Mouse (Mus musculus) erythroblast, embryonic 14.5 days (primary cell): ENCODE results near the gene Me3. TPM values are rescaled to one million over a fixed set of nuclear protein-coding genes. Genes with fewer than 3 reads are reported as not detected.

Experiments used
- H3K27me3 ChIP-seq: 2 replicates; pipeline ENCODE4 v1.6.1; 2012; ENCODE audit warnings: inconsistent platforms; ENCODE audit not compliant: control insufficient read depth
- H3K36me3 ChIP-seq: 2 replicates; pipeline ENCODE4 v1.6.1; 2012; ENCODE audit warnings: mild to moderate bottlenecking, inconsistent platforms; ENCODE audit not compliant: control insufficient read depth
- H3K4me1 ChIP-seq: 2 replicates; pipeline ENCODE4 v1.6.1; 2012; ENCODE audit warnings: inconsistent platforms; ENCODE audit not compliant: control insufficient read depth
- H3K4me3 ChIP-seq: replicated peaks from 2 replicates; pipeline ENCODE3; 2012; ENCODE audit warnings: moderate library complexity, mild to moderate bottlenecking, inconsistent platforms
- H3K9me3 ChIP-seq: 2 replicates; pipeline ENCODE4 v1.6.1; 2012; ENCODE audit warnings: low read length, inconsistent platforms, mixed read lengths; ENCODE audit not compliant: control insufficient read depth
- GATA1 ChIP-seq: IDR thresholded peaks from 2 replicates; pipeline ENCODE4 v1.6.1; 2012; ENCODE audit warnings: low read length, inconsistent platforms, mixed read lengths
- TAL1 ChIP-seq: IDR thresholded peaks from 3 replicates; pipeline ENCODE4 v1.6.1; 2012; ENCODE audit warnings: low read length, inconsistent platforms, mixed read lengths
- polyA plus RNA-seq: library from polyadenylated mRNA; stranded (reverse); fragments of >175 nt; gene quantifications from 2 replicates; pipeline ENCODE4 v1.2.3, GENCODE M21; 2012

The Me3 gene
- polyA plus RNA-seq, 1 experiment: not detected

GRCm38 (mm10) chr7:89829201-89829600 lies 197.0 kb downstream of the Me3 start:
- Histone ChIP-seq H3K9me3 (no peaks in the 10 kb centered on the region), H3K4me3 (no peak overlapping the region)

GRCm38 (mm10) chr7:89833521-89833920 lies 201.3 kb downstream of the Me3 start:
- Histone ChIP-seq H3K4me3 (no peak overlapping the region), H3K27me3 (no peaks in the 10 kb centered on the region), H3K9me3 (no peaks in the 10 kb centered on the region), H3K36me3 (no peaks in the 10 kb centered on the region), H3K4me1 (no peaks in the 10 kb centered on the region)
- TF ChIP-seq TAL1 (no peak), GATA1 (no peak)

More at GRCm38 (mm10) chr7:89829201-89829600, 197.0 kb downstream of the Me3 start:
- Histone ChIP-seq H3K27me3 (no peaks in the 10 kb centered on the region), H3K36me3 (no peaks in the 10 kb centered on the region), H3K4me1 (no peaks in the 10 kb centered on the region)
- TF ChIP-seq TAL1 (no peak), GATA1 (no peak)

- Histone ChIP-seq H3K27me3 (no peaks in the 10 kb centered on the region), H3K9me3 (no peaks in the 10 kb centered on the region), H3K4me3 (no peak overlapping the region), H3K4me1 (no peaks in the 10 kb centered on the region), H3K36me3 (no peaks in the 10 kb centered on the region)
- no peak for TF ChIP-seq TAL1
- no peak for TF ChIP-seq GATA1
Observed at GRCm38 (mm10) chr7:89835566-89835965, 203.4 kb downstream of the Me3 start.

GRCm38 (mm10) chr7:89836676-89837075 lies 204.5 kb downstream of the Me3 start:
- H3K36me3 ChIP-seq: no peaks in the 10 kb centered on the region
- no peak overlapping the region for H3K4me3 ChIP-seq
- H3K9me3 ChIP-seq: no peaks in the 10 kb centered on the region
- TF ChIP-seq GATA1 (no peak), TAL1 (no peak)
- no peaks in the 10 kb centered on the region for H3K4me1 ChIP-seq
- H3K27me3 ChIP-seq: no peaks in the 10 kb centered on the region

- Histone ChIP-seq H3K36me3 (no peaks in the 10 kb centered on the region), H3K4me1 (no peaks in the 10 kb centered on the region; the same call in 1 of the 2 replicates), H3K9me3 (no peaks in the 10 kb centered on the region), H3K27me3 (no peaks in the 10 kb centered on the region), H3K4me3 (no peak overlapping the region)
- TF ChIP-seq GATA1 (no peak), TAL1 (no peak)
Observed at GRCm38 (mm10) chr7:89837841-89838240, 205.6 kb downstream of the Me3 start.

- Histone ChIP-seq H3K9me3 (no peaks in the 10 kb centered on the region), H3K27me3 (no peaks in the 10 kb centered on the region), H3K4me3 (no peak overlapping the region), H3K36me3 (no peaks in the 10 kb centered on the region), H3K4me1 (no peaks in the 10 kb centered on the region; the same call in 1 of the 2 replicates)
- no peak for TF ChIP-seq TAL1
- no peak for TF ChIP-seq GATA1
Observed at GRCm38 (mm10) chr7:89839721-89840120, 207.5 kb downstream of the Me3 start.

- Histone ChIP-seq H3K4me3 (no peak overlapping the region), H3K36me3 (no peaks in the 10 kb centered on the region), H3K9me3 (no peaks in the 10 kb centered on the region), H3K4me1 (no peaks in the 10 kb centered on the region; the same call in 1 of the 2 replicates), H3K27me3 (no peaks in the 10 kb centered on the region)
- TF ChIP-seq TAL1 (no peak), GATA1 (no peak; the same call in 1 of the 2 replicates)
Observed at GRCm38 (mm10) chr7:89841670-89842403, 209.6 kb downstream of the Me3 start.

GRCm38 (mm10) chr7:89842404-89842715 lies 210.2 kb downstream of the Me3 start:
- Histone ChIP-seq H3K4me1 (no peaks in the 10 kb centered on the region; the same call in 1 of the 2 replicates), H3K36me3 (no peaks in the 10 kb centered on the region), H3K9me3 (no peaks in the 10 kb centered on the region), H3K27me3 (no peaks in the 10 kb centered on the region), H3K4me3 (no peak overlapping the region)
- TF ChIP-seq GATA1 (no peak), TAL1 (no peak)

GRCm38 (mm10) chr7:89843121-89843520 lies 210.9 kb downstream of the Me3 start:
- Histone ChIP-seq H3K27me3 (no peaks in the 10 kb centered on the region), H3K9me3 (no peaks in the 10 kb centered on the region), H3K4me3 (no peak overlapping the region), H3K36me3 (no peaks in the 10 kb centered on the region), H3K4me1 (no peaks in the 10 kb centered on the region; the same call in 1 of the 2 replicates)
- TF ChIP-seq GATA1: no peak
- TF ChIP-seq TAL1: no peak

GRCm38 (mm10) chr7:89843533-89843932 lies 211.3 kb downstream of the Me3 start:
- Histone ChIP-seq H3K36me3 (no peaks in the 10 kb centered on the region), H3K4me3 (no peak overlapping the region), H3K9me3 (no peaks in the 10 kb centered on the region), H3K27me3 (no peaks in the 10 kb centered on the region), H3K4me1 (no peaks in the 10 kb centered on the region; the same call in 1 of the 2 replicates)
- no peak for TF ChIP-seq TAL1
- no peak for TF ChIP-seq GATA1
